Mouse (Mus musculus): ENCODE measurements around the gene Psme2. TPM values are rescaled to one million over a fixed set of nuclear protein-coding genes. Genes with fewer than 3 reads are reported as not detected.

Gene Psme2
- polyA plus RNA-seq (2016; fragmentation: Nextera tagmentation; extraction: Ambion mirVana): 200 and 213 TPM in 2 replicates

DNA sequence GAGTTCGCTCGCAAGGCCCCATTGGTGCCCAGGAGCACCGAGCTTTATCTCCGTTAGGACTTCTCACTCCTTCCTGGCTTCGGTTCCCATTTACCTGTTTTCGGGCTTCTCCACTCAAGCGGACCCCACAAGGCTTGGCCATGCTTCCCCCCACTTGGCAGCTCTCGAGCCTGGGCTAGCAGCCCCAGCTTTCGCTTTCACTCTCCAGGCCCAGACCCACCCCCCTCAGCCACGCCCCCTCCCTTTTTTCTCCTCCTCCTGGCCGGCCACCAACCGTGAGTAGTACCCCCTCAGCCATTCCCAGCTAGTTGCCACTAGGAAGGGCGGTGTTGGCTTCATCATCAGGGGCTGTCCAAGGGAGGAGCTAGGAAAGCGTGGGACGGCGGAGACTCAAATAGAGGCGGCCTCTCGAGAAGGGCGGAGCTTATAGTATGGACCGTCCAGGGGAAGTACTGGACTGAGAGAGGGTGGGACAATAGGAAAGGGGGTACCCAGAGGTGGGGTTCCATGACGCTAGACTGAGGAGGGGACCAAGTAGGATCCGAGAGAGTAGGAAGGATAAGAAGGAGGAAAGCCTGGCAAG, at the start of gene Psme2:
Gene Psme2 (minus strand): TSS at position 366 of the 583 bp plus-strand sequence.
- H3K9me3 ChIP-seq (replicated peaks): no peaks in the 10 kb centered on the region
- peak within 1 kb of the TSS; percentile 95 for H3K9ac ChIP-seq
- under 1% methylated on average over 22 of the region's 22 CpGs for WGBS
- H3K4me1 ChIP-seq (replicated peaks): peaks cover 26% of the 10 kb centered on the region
- H3K27ac ChIP-seq (ENCODE audit: poor library complexity, severe bottlenecking): peak within 1 kb of the TSS; percentile 98
- no peaks in the 10 kb centered on the region for H3K27me3 ChIP-seq (replicated peaks)
- H3K4me2 ChIP-seq: peak within 1 kb of the TSS; percentile 95
- H3K4me3 ChIP-seq: peak within 1 kb of the TSS; percentile 98
- ATAC-seq (ENCODE audit: insufficient number of reproducible peaks, low FRiP score): peak; percentile 95
- peaks cover 35% of the 10 kb centered on the region for H3K36me3 ChIP-seq

DNA sequence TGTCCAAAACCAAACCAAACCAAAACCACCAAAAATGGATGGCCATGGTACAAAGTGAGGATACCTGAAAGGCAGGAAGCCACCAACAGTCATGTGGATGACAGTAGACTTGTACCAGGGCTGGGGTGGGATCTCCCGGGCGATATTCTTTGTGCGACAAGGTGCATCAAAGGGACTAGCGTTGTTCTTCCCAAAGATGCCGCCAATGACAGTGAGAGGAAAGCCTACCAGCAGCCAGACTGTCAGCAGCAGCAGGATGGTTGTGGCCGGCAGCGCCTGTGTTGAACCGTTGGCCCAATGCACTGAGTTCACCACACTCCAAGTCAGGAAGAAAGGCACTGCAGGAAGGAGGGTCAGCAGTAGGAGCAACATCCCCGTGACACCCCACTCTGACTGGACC, 46.9 kb upstream of the Psme2 start, which contains the start of gene Gm49378:
Gene Gm49378 (minus strand): TSS at position 101 of the 400 bp plus-strand sequence.
- 94% methylated on average over 9 of the region's 9 CpGs for WGBS
- peaks cover 70% of the 10 kb centered on the region for H3K36me3 ChIP-seq
- no peaks in the 10 kb centered on the region for H3K27me3 ChIP-seq (replicated peaks)
- peaks cover 27% of the 10 kb centered on the region for H3K4me1 ChIP-seq (replicated peaks)
- no peak within 1 kb of the TSS for H3K4me2 ChIP-seq
- no peak within 1 kb of the TSS for H3K27ac ChIP-seq (ENCODE audit: poor library complexity, severe bottlenecking)
- no peaks in the 10 kb centered on the region for H3K9me3 ChIP-seq (replicated peaks)
- no peak for ATAC-seq (ENCODE audit: insufficient number of reproducible peaks, low FRiP score)
- no peak within 1 kb of the TSS for H3K9ac ChIP-seq
- H3K4me3 ChIP-seq: no peak within 1 kb of the TSS

DNA sequence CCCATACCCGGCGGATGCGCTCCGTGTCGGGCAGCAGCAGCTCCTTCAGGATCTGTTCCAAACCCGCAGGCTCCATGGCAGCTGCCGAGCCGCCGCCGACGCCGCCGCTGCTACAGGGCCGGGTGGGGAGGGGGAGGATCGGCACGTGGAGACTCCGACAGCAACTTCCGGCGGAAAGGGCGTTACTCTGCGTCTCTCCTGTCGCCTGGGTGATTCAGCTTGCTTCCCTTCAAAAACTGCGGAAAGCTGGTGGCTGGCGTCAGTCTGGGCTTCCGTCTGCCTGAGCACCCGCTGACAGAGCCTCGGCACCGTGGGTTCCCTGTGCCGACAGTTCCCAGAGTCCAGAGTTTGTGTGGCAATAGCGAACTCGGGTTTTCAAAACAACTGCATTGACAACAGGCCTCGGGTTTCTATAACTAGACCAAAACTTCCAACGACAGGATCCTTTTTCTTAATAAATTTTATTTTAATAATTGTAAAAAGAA, 44.7 kb upstream of the Psme2 start, which contains the start of gene Ipo4:
Gene Ipo4 (minus strand): TSS at position 435 of the 485 bp plus-strand sequence.
- peak within 1 kb of the TSS; percentile 98 for H3K4me2 ChIP-seq
- peak; percentile 86 for ATAC-seq (ENCODE audit: insufficient number of reproducible peaks, low FRiP score)
- H3K27me3 ChIP-seq (replicated peaks): no peaks in the 10 kb centered on the region
- peak within 1 kb of the TSS; percentile 90 for H3K9ac ChIP-seq
- H3K4me3 ChIP-seq: peak within 1 kb of the TSS; percentile 89
- H3K4me1 ChIP-seq (replicated peaks): peaks cover 18% of the 10 kb centered on the region
- no peaks in the 10 kb centered on the region for H3K9me3 ChIP-seq (replicated peaks)
- peaks cover 81% of the 10 kb centered on the region for H3K36me3 ChIP-seq
- 1% methylated on average over 31 of the region's 33 CpGs for WGBS
- H3K27ac ChIP-seq (ENCODE audit: poor library complexity, severe bottlenecking): peak within 1 kb of the TSS; percentile 79

DNA sequence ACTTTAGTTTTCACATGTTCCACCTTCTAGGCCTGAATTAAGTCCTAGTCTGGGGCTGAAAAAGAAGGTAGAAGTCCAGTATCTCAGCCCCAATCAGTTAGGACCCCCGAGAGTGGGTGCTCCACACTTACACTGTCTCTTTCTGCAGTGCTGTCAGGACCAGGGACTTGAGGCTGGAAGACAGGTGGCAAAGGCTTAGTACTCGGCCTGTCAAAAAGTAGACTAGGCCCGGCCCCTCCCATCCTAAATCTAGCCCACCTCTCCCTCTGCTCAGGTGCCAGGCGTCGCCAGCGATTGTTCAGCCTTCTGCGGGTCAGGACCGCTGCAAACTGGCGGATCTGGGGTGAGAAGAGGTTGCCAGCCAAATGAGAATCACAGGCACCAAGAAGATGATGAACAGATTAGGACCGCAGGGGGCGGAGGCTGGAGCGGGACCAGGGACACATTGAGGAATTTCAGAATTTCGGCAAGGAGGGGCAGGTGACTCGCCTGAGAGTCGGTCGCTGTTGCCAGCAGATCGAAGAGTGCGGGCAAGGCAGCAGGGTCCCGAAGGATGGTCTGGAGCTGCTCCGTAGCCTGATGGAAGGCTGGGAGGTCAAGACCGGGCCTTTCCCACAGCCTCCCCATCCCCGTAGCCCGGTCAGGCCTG, 44.1 kb upstream of the Psme2 start:
- Histone ChIP-seq H3K4me3 (peak overlapping the region; percentile 89), H3K9me3 (replicated peaks) (no peaks in the 10 kb centered on the region), H3K27ac (ENCODE audit: poor library complexity, severe bottlenecking) (peak overlapping the region; percentile 79), H3K36me3 (peaks cover 81% of the 10 kb centered on the region), H3K27me3 (replicated peaks) (no peaks in the 10 kb centered on the region), H3K4me1 (replicated peaks) (peaks cover 18% of the 10 kb centered on the region), H3K4me2 (peak overlapping the region; percentile 98), H3K9ac (peak overlapping the region; percentile 90)
- ATAC-seq (ENCODE audit: insufficient number of reproducible peaks, low FRiP score): 0 out of 2 replicates have a peak, but pooled peaks have one; percentile 6
- 4% methylated on average over 23 of the region's 23 CpGs for WGBS

DNA sequence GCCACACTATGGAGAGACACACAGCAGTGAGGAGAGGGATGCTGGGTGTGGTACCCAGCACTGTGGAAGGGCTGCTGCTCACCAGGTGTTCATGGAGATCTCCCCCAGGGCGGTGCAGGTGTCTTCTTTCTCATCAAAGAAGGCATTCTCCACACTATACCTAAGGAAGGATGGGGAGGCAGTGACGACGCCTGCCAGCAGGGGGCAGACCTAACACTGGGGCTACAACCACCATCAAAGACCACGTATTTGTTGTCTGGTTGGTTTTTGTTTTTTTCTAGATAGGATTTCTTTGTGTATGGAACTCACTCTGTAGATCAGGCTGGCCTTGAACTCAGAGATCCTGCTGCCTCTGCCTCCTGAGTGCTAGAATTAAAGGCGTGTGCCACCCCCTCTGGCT, 38.4 kb upstream of the Psme2 start:
- peaks cover 9% of the 10 kb centered on the region for H3K4me1 ChIP-seq (replicated peaks)
- no peak for ATAC-seq (ENCODE audit: insufficient number of reproducible peaks, low FRiP score)
- H3K4me3 ChIP-seq: no peak overlapping the region
- no peaks in the 10 kb centered on the region for H3K27me3 ChIP-seq (replicated peaks)
- peaks cover 98% of the 10 kb centered on the region for H3K36me3 ChIP-seq
- H3K9ac ChIP-seq: no peak overlapping the region
- WGBS: 50% methylated on average over 5 of the region's 5 CpGs
- H3K27ac ChIP-seq (ENCODE audit: poor library complexity, severe bottlenecking): no peak overlapping the region
- H3K9me3 ChIP-seq (replicated peaks): no peaks in the 10 kb centered on the region
- no peak overlapping the region for H3K4me2 ChIP-seq

DNA sequence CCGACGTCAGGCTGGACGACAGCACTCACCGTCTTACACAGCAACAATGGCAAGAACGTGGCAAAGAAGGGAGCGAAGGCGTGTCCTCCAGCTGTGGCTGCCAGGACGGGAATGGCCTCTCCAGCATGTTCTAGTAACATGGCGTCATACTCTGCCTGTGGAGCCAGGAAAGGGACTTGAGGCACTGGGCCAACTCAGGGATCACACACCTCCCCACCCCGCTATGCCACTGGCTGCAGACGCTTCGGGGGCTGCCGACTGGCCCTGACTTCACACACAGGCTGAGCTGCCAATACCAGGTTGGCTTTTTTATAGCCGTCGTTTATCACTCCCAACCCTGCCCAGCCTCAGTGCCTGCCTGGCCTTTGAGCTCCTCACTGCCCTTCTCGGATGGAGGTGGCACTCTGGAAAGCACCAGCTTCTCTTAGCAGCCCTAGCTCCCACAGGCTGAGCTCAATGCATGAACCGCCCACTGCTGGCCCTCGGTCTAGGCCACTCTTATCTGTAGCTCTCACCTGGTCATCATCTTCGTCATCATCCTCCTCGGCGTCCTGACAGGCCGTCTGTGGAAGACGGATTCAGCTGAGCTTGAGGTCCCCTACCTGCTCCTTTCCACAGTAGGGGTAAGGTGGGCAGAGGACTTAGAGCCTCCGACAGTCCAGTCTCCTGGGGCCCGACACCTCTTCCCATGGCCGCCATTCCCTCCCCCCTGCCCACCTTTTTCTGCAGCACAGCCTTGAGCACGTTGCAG, 37.3 kb upstream of the Psme2 start:
- Histone ChIP-seq H3K36me3 (peaks cover 99% of the 10 kb centered on the region), H3K9me3 (replicated peaks) (no peaks in the 10 kb centered on the region), H3K4me1 (replicated peaks) (peaks cover 7% of the 10 kb centered on the region), H3K27ac (ENCODE audit: poor library complexity, severe bottlenecking) (no peak overlapping the region), H3K4me3 (no peak overlapping the region), H3K4me2 (no peak overlapping the region), H3K9ac (no peak overlapping the region), H3K27me3 (replicated peaks) (no peaks in the 10 kb centered on the region)
- WGBS: 88% methylated on average over 27 of the region's 27 CpGs
- ATAC-seq (ENCODE audit: insufficient number of reproducible peaks, low FRiP score): no peak

DNA sequence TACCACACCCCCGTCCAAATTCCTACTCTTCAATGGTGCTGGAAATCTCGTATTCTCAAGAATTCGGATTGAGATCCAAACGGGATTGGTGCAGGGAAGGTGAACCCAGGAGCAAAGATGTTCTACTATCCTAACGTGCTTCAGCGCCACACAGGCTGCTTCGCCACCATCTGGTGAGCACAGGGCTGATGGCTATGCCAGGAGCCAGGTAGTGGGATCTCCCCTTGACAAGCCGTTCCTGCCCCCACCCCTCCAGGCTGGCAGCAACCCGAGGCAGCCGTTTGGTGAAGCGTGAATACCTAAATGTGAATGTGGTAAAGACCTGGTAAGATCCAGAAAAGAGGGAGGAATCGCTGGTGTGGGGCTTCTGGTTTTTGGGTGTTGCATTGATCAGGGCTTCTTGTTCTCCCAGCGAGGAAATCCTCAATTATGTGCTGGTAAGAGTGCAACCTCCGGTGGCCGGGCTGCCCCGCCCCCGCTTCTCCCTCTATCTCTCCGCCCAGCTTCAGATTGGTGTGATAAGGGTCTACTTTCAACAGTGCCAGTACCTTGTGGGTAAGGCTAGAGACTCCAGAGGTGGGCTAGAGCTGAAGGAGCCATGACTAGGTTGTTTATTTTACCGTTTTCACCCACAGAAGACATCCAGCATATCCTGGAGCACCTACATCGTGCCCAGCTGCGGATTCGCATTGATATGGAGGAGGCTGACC, 27.7 kb upstream of the Psme2 start:
- ATAC-seq (ENCODE audit: insufficient number of reproducible peaks, low FRiP score): no peak
- H3K9me3 ChIP-seq (replicated peaks): no peaks in the 10 kb centered on the region
- H3K9ac ChIP-seq: peak overlapping the region; percentile 48; the same call in 1 of the 2 replicates
- peak overlapping the region; percentile 37 for H3K4me3 ChIP-seq
- H3K36me3 ChIP-seq: peaks cover 8% of the 10 kb centered on the region
- peaks cover 17% of the 10 kb centered on the region for H3K4me1 ChIP-seq (replicated peaks)
- no peaks in the 10 kb centered on the region for H3K27me3 ChIP-seq (replicated peaks)
- H3K27ac ChIP-seq (ENCODE audit: poor library complexity, severe bottlenecking): no peak overlapping the region
- H3K4me2 ChIP-seq: peak overlapping the region; percentile 64
- WGBS: 32% methylated on average over 22 of the region's 22 CpGs

DNA sequence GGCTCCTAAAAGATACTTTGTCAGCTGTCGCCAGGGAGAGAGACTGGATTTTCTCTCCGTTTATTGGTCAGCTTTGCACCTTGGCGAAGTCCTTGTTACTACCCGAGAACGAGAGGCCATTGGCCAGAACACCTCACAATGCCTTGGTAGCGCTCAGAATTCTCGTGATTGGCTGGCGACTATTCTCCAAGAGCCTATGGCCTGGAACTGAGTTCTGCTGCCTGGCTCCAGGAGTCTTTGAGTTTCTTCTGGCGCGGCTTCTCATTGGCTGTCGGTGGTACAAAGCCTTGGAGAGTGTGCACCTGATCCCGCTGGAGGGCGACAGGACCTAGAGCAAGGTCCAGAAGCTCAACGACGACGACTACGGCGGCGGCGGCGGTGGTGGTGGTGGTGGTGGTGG, 26.9 kb upstream of the Psme2 start, which contains the start of gene Rec8:
Gene Rec8 (plus strand): TSS at position 216 of the 400 bp plus-strand sequence.
- Histone ChIP-seq H3K9ac (peak within 1 kb of the TSS; percentile 48; the same call in 1 of the 2 replicates), H3K27me3 (replicated peaks) (no peaks in the 10 kb centered on the region), H3K4me2 (peak within 1 kb of the TSS; percentile 64), H3K36me3 (peaks cover under 1% of the 10 kb centered on the region; the same call in 1 of the 2 replicates), H3K9me3 (replicated peaks) (no peaks in the 10 kb centered on the region), H3K4me1 (replicated peaks) (peaks cover 25% of the 10 kb centered on the region), H3K27ac (ENCODE audit: poor library complexity, severe bottlenecking) (peak within 1 kb of the TSS; percentile 36; the same call in 1 of the 2 replicates), H3K4me3 (peak within 1 kb of the TSS; percentile 37)
- ATAC-seq (ENCODE audit: insufficient number of reproducible peaks, low FRiP score): peak; percentile 88
- WGBS: 13% methylated on average over 21 of the region's 21 CpGs

DNA sequence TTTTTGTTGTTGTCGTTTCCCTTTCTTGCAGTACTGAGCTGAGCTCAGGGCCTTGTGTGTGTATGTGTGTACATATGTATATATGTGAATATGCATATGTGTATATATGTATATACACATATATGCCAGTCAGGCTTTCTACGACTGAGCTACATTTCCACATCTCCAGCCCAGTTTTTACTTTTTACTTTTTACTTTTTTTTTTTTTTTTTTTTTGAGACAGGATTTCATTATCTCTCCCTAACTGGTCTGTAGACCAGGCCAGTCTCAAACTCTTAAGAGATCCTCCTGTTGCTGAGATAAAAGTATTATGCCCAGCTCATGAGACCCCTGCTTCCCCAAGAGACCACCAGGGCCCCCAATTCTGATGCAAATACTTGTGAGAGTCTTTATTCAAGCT, 25.9 kb upstream of the Psme2 start:
- Histone ChIP-seq H3K4me3 (no peak overlapping the region), H3K27ac (ENCODE audit: poor library complexity, severe bottlenecking) (peak overlapping the region; percentile 36; the same call in 1 of the 2 replicates), H3K9ac (no peak overlapping the region), H3K4me2 (no peak overlapping the region), H3K36me3 (no peaks in the 10 kb centered on the region), H3K27me3 (replicated peaks) (no peaks in the 10 kb centered on the region), H3K9me3 (replicated peaks) (no peaks in the 10 kb centered on the region), H3K4me1 (replicated peaks) (peaks cover 27% of the 10 kb centered on the region)
- 83% methylated on average over 2 of the region's 2 CpGs for WGBS
- no peak for ATAC-seq (ENCODE audit: insufficient number of reproducible peaks, low FRiP score)

DNA sequence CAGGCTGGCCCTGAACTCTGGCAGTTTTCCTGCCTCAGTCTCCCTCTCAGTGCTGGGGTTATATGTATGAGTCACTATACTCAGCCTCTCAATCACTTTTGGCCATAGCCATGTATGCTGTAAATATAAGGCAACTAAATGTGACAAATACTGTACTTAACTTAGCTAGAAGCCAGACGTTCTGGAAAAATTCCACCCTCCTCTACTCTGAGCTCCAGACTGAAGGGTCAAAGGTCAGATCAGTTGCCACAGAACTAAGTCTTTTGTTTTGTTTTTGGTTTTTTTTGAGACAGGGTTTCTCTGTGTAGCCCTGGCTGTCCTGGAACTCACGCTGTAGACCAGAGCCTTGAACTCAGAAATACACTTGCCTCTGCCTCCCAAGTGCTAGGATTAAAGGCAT, 25.0 kb upstream of the Psme2 start:
- no peaks in the 10 kb centered on the region for H3K9me3 ChIP-seq (replicated peaks)
- no peak overlapping the region for H3K4me2 ChIP-seq
- no peaks in the 10 kb centered on the region for H3K27me3 ChIP-seq (replicated peaks)
- WGBS: 50% methylated on average over 2 of the region's 2 CpGs
- no peak overlapping the region for H3K9ac ChIP-seq
- no peaks in the 10 kb centered on the region for H3K36me3 ChIP-seq
- H3K4me1 ChIP-seq (replicated peaks): peaks cover 27% of the 10 kb centered on the region
- no peak overlapping the region for H3K27ac ChIP-seq (ENCODE audit: poor library complexity, severe bottlenecking)
- H3K4me3 ChIP-seq: no peak overlapping the region
- no peak for ATAC-seq (ENCODE audit: insufficient number of reproducible peaks, low FRiP score)
